Mouse (Mus musculus) intestine, postnatal 0 days (tissue): ENCODE results near the gene Ankrd33b. TPM values are rescaled to one million over a fixed set of nuclear protein-coding genes. Genes with fewer than 3 reads are reported as not detected.

ENCODE experiments used
- ATAC-seq: fragments of 200-750 bp; cut with Nextera tagmentation; 2 replicates; pipeline ENCODE4 v1.8.0; 2017; ENCODE audit warnings: mild to moderate bottlenecking, moderate TSS enrichment, moderate library complexity
- H3K27ac ChIP-seq: fragments of 300-500 bp; sonication (generic); 2 replicates; pipeline ENCODE4 v1.5.1; 2014; ENCODE audit warnings: mild to moderate bottlenecking, low read depth, low read length, moderate library complexity
- H3K27me3 ChIP-seq: fragments of 300-500 bp; sonication (generic); replicated peaks from 2 replicates; pipeline ENCODE4 v1.6.1; 2014; ENCODE audit warnings: low read length, mixed read lengths; ENCODE audit not compliant: control insufficient read depth, insufficient read depth
- H3K36me3 ChIP-seq: fragments of 300-500 bp; sonication (generic); 2 replicates; pipeline ENCODE4 v1.6.1; 2014; ENCODE audit warnings: mild to moderate bottlenecking, moderate library complexity; ENCODE audit not compliant: control insufficient read depth, insufficient read depth
- H3K4me1 ChIP-seq: fragments of 300-500 bp; sonication (generic); replicated peaks from 2 replicates; pipeline ENCODE4 v1.6.1; 2014; ENCODE audit warnings: antibody characterized with exemption, low read length, mixed read lengths; ENCODE audit not compliant: control insufficient read depth, insufficient read depth
- H3K4me2 ChIP-seq: fragments of 300-500 bp; sonication (generic); replicated peaks from 2 replicates; pipeline ENCODE4 v1.6.1; 2014; ENCODE audit warnings: low read depth, mild to moderate bottlenecking, moderate library complexity
- H3K4me3 ChIP-seq: fragments of 300-500 bp; sonication (generic); 2 replicates; pipeline ENCODE4 v1.5.1; 2014; ENCODE audit warnings: low read depth, low read length
- H3K9ac ChIP-seq: fragments of 300-500 bp; sonication (generic); 2 replicates; pipeline ENCODE4 v1.6.1; 2014; ENCODE audit warnings: mild to moderate bottlenecking, low read depth, low read length
- H3K9me3 ChIP-seq: fragments of 300-500 bp; sonication (generic); 2 replicates; pipeline ENCODE4 v1.6.1; 2016; ENCODE audit warnings: mixed run types; ENCODE audit not compliant: control insufficient read depth
- CTCF ChIP-seq: sonication (generic); IDR thresholded peaks from 2 replicates; pipeline ENCODE4 v1.5.1; 2016; ENCODE audit warnings: low read depth, mild to moderate bottlenecking, control low read depth, antibody characterized with exemption, moderate library complexity
- WGBS: fragments of 180-500 bp; shearing (Covaris S2); extraction: QIAGEN DNeasy Blood & Tissue Kit; methylation state at CpG from one replicate; pipeline ENCODE4 v1.1.7; 2014; 5-methylcytosine and 5-hydroxymethylcytosine counted together
- polyA plus RNA-seq: library from polyadenylated mRNA; unstranded; fragments of >200 nt; fragmentation: Nextera tagmentation; extraction: Ambion mirVana; gene quantifications from 2 replicates; pipeline ENCODE4 v1.2.1, GENCODE M21; 2015

The Ankrd33b gene
- polyA plus RNA-seq, 1 experiment from 2014 or later = 0.29 TPM

GRCm38 (mm10) chr15:31328082-31328614 lies 39.4 kb downstream of the Ankrd33b start:
- H3K4me3 ChIP-seq = no peak overlapping the region
- TF ChIP-seq CTCF = no peak
- no peak overlapping the region for H3K9ac ChIP-seq
- no peaks in the 10 kb centered on the region for H3K36me3 ChIP-seq
- no peaks in the 10 kb centered on the region for H3K9me3 ChIP-seq
- H3K27me3 ChIP-seq = no peaks in the 10 kb centered on the region
- H3K27ac ChIP-seq = no peak overlapping the region
- H3K4me1 ChIP-seq = no peaks in the 10 kb centered on the region
- ATAC-seq = no peak
- 85% methylated on average over 9 of the region's 9 CpGs for WGBS
- H3K4me2 ChIP-seq = no peak overlapping the region

- Histone ChIP-seq H3K4me3 (no peak overlapping the region), H3K27ac (no peak overlapping the region), H3K9ac (no peak overlapping the region), H3K36me3 (no peaks in the 10 kb centered on the region), H3K9me3 (no peaks in the 10 kb centered on the region), H3K4me1 (no peaks in the 10 kb centered on the region), H3K27me3 (no peaks in the 10 kb centered on the region), H3K4me2 (no peak overlapping the region)
- 92% methylated on average over 12 of the region's 12 CpGs for WGBS
- no peak for ATAC-seq
- no peak for TF ChIP-seq CTCF
Observed at GRCm38 (mm10) chr15:31325660-31326354, 41.7 kb downstream of the Ankrd33b start.

GRCm38 (mm10) chr15:31324551-31324950 lies 43.0 kb downstream of the Ankrd33b start:
- H3K4me1 ChIP-seq = no peaks in the 10 kb centered on the region
- WGBS = 89% methylated on average over 13 of the region's 13 CpGs
- no peaks in the 10 kb centered on the region for H3K9me3 ChIP-seq
- H3K4me3 ChIP-seq = no peak overlapping the region
- H3K4me2 ChIP-seq = no peak overlapping the region
- no peaks in the 10 kb centered on the region for H3K36me3 ChIP-seq
- H3K27ac ChIP-seq = no peak overlapping the region
- ATAC-seq = no peak
- no peak overlapping the region for H3K9ac ChIP-seq
- no peak for TF ChIP-seq CTCF
- no peaks in the 10 kb centered on the region for H3K27me3 ChIP-seq

GRCm38 (mm10) chr15:31323684-31324083 lies 43.8 kb downstream of the Ankrd33b start:
- Histone ChIP-seq H3K4me2 (no peak overlapping the region), H3K4me3 (no peak overlapping the region), H3K36me3 (no peaks in the 10 kb centered on the region), H3K9me3 (no peaks in the 10 kb centered on the region), H3K27ac (no peak overlapping the region), H3K4me1 (no peaks in the 10 kb centered on the region), H3K27me3 (no peaks in the 10 kb centered on the region), H3K9ac (no peak overlapping the region)
- ATAC-seq = no peak
- 88% methylated on average over 4 of the region's 4 CpGs for WGBS
- TF ChIP-seq CTCF = peak; percentile 52

- no peak for ATAC-seq
- H3K4me2 ChIP-seq = no peak overlapping the region
Observed at GRCm38 (mm10) chr15:31320598-31321377, 46.7 kb downstream of the Ankrd33b start.

GRCm38 (mm10) chr15:31319046-31319445 lies 48.5 kb downstream of the Ankrd33b start:
- Histone ChIP-seq H3K36me3 (no peaks in the 10 kb centered on the region), H3K27ac (no peak overlapping the region), H3K4me3 (no peak overlapping the region), H3K4me2 (no peak overlapping the region), H3K9me3 (no peaks in the 10 kb centered on the region), H3K9ac (no peak overlapping the region), H3K27me3 (no peaks in the 10 kb centered on the region), H3K4me1 (no peaks in the 10 kb centered on the region)
- TF ChIP-seq CTCF = no peak
- 72% methylated on average over 4 of the region's 4 CpGs for WGBS
- no peak for ATAC-seq

More at GRCm38 (mm10) chr15:31320598-31321377, 46.7 kb downstream of the Ankrd33b start:
- no peaks in the 10 kb centered on the region for H3K4me1 ChIP-seq
- TF ChIP-seq CTCF = peak; percentile 34
- no peaks in the 10 kb centered on the region for H3K27me3 ChIP-seq
- no peaks in the 10 kb centered on the region for H3K36me3 ChIP-seq
- no peak overlapping the region for H3K27ac ChIP-seq
- H3K4me3 ChIP-seq = no peak overlapping the region
- H3K9me3 ChIP-seq = no peaks in the 10 kb centered on the region
- WGBS = 55% methylated on average over 12 of the region's 12 CpGs
- H3K9ac ChIP-seq = no peak overlapping the region
